Comparison of ENCODE assay signal across 8 mouse cellular contexts in the genomic region with DNA sequence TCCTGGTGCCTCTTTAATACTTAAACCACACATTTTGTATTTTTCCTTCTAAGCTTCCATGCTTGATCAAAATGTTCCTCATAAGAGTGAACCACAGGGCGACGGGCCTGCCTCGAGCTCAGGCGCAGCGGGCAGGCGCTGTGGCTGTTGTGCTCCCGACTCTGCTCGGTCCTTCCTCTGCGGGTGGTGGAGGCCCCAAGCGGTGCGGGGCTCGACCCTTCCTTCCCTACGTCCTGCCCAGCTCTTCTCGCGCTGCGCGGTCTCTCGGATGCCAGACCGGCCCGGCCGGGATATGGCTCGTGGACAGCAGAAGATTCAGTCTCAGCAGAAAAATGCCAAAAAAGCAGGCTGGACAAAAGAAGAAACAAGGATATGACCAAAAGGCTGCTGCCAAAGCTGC. TPM values are rescaled to one million over a fixed set of nuclear protein-coding genes. Genes with fewer than 3 reads are reported as not detected.
DNase-seq lines count a peak whose midpoint lies in the region; ATAC-seq and TF ChIP-seq lines count a peak whose summit lies in the region.
"Had no signal": no experiment of that assay in that cellular context is flagged by ENCODE, and none has a peak within 500 bp of the region (broad histone marks: within the 10 kb centered on the region; RNA-seq: fewer than 3 reads in every experiment).

No protein-coding gene starts in this region.

- H3K9me3 ChIP-seq in lung, embryonic 16.5 days (ENCODE audit: control insufficient read depth, low read length) = no peaks in the 10 kb centered on the region
- H3K9me3 ChIP-seq in embryonic facial prominence, embryonic 12.5 days = no peaks in the 10 kb centered on the region
- no peaks in the 10 kb centered on the region for H3K9me3 ChIP-seq in limb, embryonic 10.5 days (replicated peaks)
- no peaks in the 10 kb centered on the region for H3K9me3 ChIP-seq in stomach, embryonic 16.5 days (replicated peaks; ENCODE audit: control insufficient read depth, low read length)

- no peaks in the 10 kb centered on the region for H3K4me1 ChIP-seq in lung, embryonic 16.5 days (replicated peaks; ENCODE audit: control insufficient read depth, insufficient read depth, low read length)
- no peaks in the 10 kb centered on the region for H3K4me1 ChIP-seq in lung, adult 2 months (ENCODE audit: control insufficient read depth, insufficient read depth, low read length)
- H3K4me1 ChIP-seq in embryonic facial prominence, embryonic 12.5 days = no peaks in the 10 kb centered on the region
- peaks cover 4% of the 10 kb centered on the region; the same call in 1 of the 2 replicates for H3K4me1 ChIP-seq in limb, embryonic 10.5 days
- peaks cover 3% of the 10 kb centered on the region; the same call in 1 of the 2 replicates for H3K4me1 ChIP-seq in stomach, embryonic 16.5 days (ENCODE audit: control insufficient read depth, insufficient read depth, low read length)

- peak overlapping the region; percentile 21; the same call in 1 of the 2 replicates for H3K4me3 ChIP-seq in lung, embryonic 16.5 days (ENCODE audit: low read length)
- H3K4me3 ChIP-seq in lung, adult 2 months (replicated peaks; ENCODE audit: extremely low read depth, low read depth, low read length) = no peak overlapping the region
- H3K4me3 ChIP-seq in embryonic facial prominence, embryonic 12.5 days = peak overlapping the region; percentile 18; the same call in 1 of the 2 replicates
- H3K4me3 ChIP-seq in limb, embryonic 10.5 days = peak overlapping the region; percentile 24; the same call in 1 of the 2 replicates
- H3K4me3 ChIP-seq in stomach, embryonic 16.5 days (replicated peaks; ENCODE audit: low read length) = peak overlapping the region; percentile 22
- H3K4me3 ChIP-seq: gastrocnemius, adult 2 months had no signal

- H3K36me3 ChIP-seq in lung, embryonic 16.5 days (ENCODE audit: control insufficient read depth, insufficient read depth, low read length) = no peaks in the 10 kb centered on the region
- no peaks in the 10 kb centered on the region for H3K36me3 ChIP-seq in embryonic facial prominence, embryonic 12.5 days
- no peaks in the 10 kb centered on the region for H3K36me3 ChIP-seq in limb, embryonic 10.5 days
- no peaks in the 10 kb centered on the region for H3K36me3 ChIP-seq in stomach, embryonic 16.5 days (ENCODE audit: control insufficient read depth, insufficient read depth, low read length)

- H3K4me2 ChIP-seq in lung, embryonic 16.5 days (ENCODE audit: low read depth, low read length) = peak overlapping the region; percentile 44
- H3K4me2 ChIP-seq in embryonic facial prominence, embryonic 12.5 days (replicated peaks) = peak overlapping the region; percentile 48
- peak overlapping the region; percentile 46 for H3K4me2 ChIP-seq in stomach, embryonic 16.5 days (ENCODE audit: low read depth, low read length)

- H3K27me3 ChIP-seq in lung, embryonic 16.5 days (ENCODE audit: control insufficient read depth, insufficient read depth, low read depth, low read length) = no peaks in the 10 kb centered on the region
- H3K27me3 ChIP-seq in embryonic facial prominence, embryonic 12.5 days = no peaks in the 10 kb centered on the region
- no peaks in the 10 kb centered on the region for H3K27me3 ChIP-seq in limb, embryonic 10.5 days (ENCODE audit: low read depth, poor library complexity, severe bottlenecking)
- no peaks in the 10 kb centered on the region for H3K27me3 ChIP-seq in stomach, embryonic 16.5 days (ENCODE audit: control insufficient read depth, insufficient read depth, low read length)

- no peak for TF ChIP-seq POLR2A in lung, adult 2 months (IDR thresholded peaks at IDR 0.05; ENCODE audit: borderline replicate concordance, extremely low read depth, low read depth, low read length)

- no peak for DNase-seq in lung, adult 2 months
- peak; percentile 42 for DNase-seq in limb, embryonic 10.5 days (ENCODE audit: low spot score)
- DNase-seq in left cerebral cortex, adult 18-20 months (ENCODE audit: low spot score in 2 of 2) = no peak
- DNase-seq in thymus, postnatal 14 days = no peak
- DNase-seq: gastrocnemius, adult 2 months had no signal

- TF ChIP-seq CTCF in lung, adult 2 months (IDR thresholded peaks at IDR 0.05; ENCODE audit: insufficient read depth, low read length) = no peak

- WGBS in lung, embryonic 16.5 days = 15% methylated on average over 22 of the region's 22 CpGs
- WGBS in lung, adult 2 months = 19% methylated on average over 22 of the region's 22 CpGs
- 6% methylated on average over 22 of the region's 22 CpGs for whole genome bisulfite sequencing in embryonic facial prominence, embryonic 12.5 days
- WGBS in limb, embryonic 10.5 days = 7% methylated on average over 22 of the region's 22 CpGs
- WGBS in stomach, embryonic 16.5 days = 9% methylated on average over 22 of the region's 22 CpGs

- H3K27ac ChIP-seq in lung, embryonic 16.5 days (ENCODE audit: low read length) = no peak overlapping the region
- H3K27ac ChIP-seq in embryonic facial prominence, embryonic 12.5 days = no peak overlapping the region
- no peak overlapping the region for H3K27ac ChIP-seq in limb, embryonic 10.5 days
- no peak overlapping the region for H3K27ac ChIP-seq in stomach, embryonic 16.5 days (ENCODE audit: low read length)
- H3K27ac ChIP-seq: gastrocnemius, adult 2 months had no signal

- ATAC-seq in lung, embryonic 16.5 days (ENCODE audit: low read depth) = no peak
- ATAC-seq in embryonic facial prominence, embryonic 12.5 days (ENCODE audit: insufficient number of reproducible peaks, insufficient read depth, low FRiP score, low TSS enrichment) = no peak
- ATAC-seq in stomach, embryonic 16.5 days (ENCODE audit: insufficient read depth, low FRiP score) = 0 out of 2 replicates have a peak, but pooled peaks have one; percentile 29

- H3K9ac ChIP-seq in lung, embryonic 16.5 days (ENCODE audit: low read length) = 0 out of 2 replicates have a peak overlapping the region, but pooled peaks have one; percentile 41
- H3K9ac ChIP-seq in embryonic facial prominence, embryonic 12.5 days = peak overlapping the region; percentile 27; the same call in 1 of the 2 replicates
- peak overlapping the region; percentile 54; the same call in 1 of the 2 replicates for H3K9ac ChIP-seq in stomach, embryonic 16.5 days (ENCODE audit: low read length)

RNA-seq across cellular contexts. Expression of a gene that starts 6.0 kb away (rescaled TPM):
- polyA plus RNA-seq in lung, embryonic 16.5 days (2015; fragmentation: Nextera tagmentation; extraction: Ambion mirVana) = 3.5 and 4.2 TPM in 2 replicates
- polyA plus RNA-seq in lung, adult 2 months (2012; rRNA removed) = 0.17 and 0.57 TPM in 2 replicates
- polyA plus RNA-seq in embryonic facial prominence, embryonic 12.5 days (2016; fragmentation: Nextera tagmentation; extraction: Ambion mirVana) = 3.5 and 4.0 TPM in 2 replicates
- 2.1 and 2.2 TPM in 2 replicates for polyA plus RNA-seq in limb, embryonic 10.5 days (2016; fragmentation: Nextera tagmentation; extraction: Ambion mirVana)
- 4.8 and 7.7 TPM in 2 replicates for polyA plus RNA-seq in stomach, embryonic 16.5 days (2015; fragmentation: Nextera tagmentation; extraction: Ambion mirVana)
- total RNA-seq in left cerebral cortex, adult 18-20 months (2021) = 1 to 10 TPM; 3.4 to 4.5 TPM
